Mouse (Mus musculus) heart, postnatal 36 days (tissue): ENCODE measurements around the gene Zdhhc12. TPM values are rescaled to one million over a fixed set of nuclear protein-coding genes. Genes with fewer than 3 reads are reported as not detected.
A peak's percentile ranks its signal among the peaks of the same experiment; 100 is the strongest.

Experiments used
- DNase-seq, 2 experiments: peaks; one replicate each; pipeline ENCODE4 v3.0.0; 2021 to 2022
- intact Hi-C: fragments of 180-260 bp; cut with DNase I; formaldehyde crosslinking; loops from one replicate; pipeline ENCODE4 v1.15.1; 2025
- total RNA-seq, 2 experiments: library from RNA; stranded (reverse); gene quantifications; 2 replicates each; pipeline ENCODE4 v1.2.3; 2021

Zdhhc12 gene
- total RNA-seq, 2 experiments from 2014 or later = 4.1 to 4.7 TPM

GRCm38 (mm10) chr2:30107646-30108045, 14.2 kb upstream of the Zdhhc12 start:
- DNase-seq = no peak
- intact Hi-C loops = loop anchor here (2.0 kb wide), 1 partner anchor 51 kb away; no protein-coding TSS in a partner anchor

DNA sequence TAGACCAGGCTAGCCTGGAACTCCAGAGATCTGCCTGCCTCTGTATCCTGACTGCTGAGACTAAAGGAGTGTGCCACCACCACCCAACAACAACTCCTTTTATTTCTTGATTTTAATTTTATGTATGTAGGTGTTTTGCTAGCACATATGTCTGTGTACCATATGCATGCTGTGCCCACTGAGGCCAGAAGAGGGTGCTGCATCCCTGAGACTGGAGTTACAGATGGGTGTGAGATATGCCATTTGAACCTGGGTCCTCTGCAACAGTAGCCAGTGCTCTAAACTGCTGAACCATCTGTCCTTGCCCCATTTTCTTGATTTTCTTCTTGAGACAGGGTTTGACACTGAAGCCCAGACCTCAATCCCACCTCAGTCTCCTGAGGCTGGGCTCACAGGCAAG, 12.9 kb upstream of the Zdhhc12 start:
- DNase-seq = peak; percentile 32 to 57
- intact Hi-C loops = loop anchor here (2.0 kb wide), 1 partner anchor 52 kb away; no protein-coding TSS in a partner anchor

GRCm38 (mm10) chr2:30100214-30100613, 6.8 kb upstream of the Zdhhc12 start:
- DNase-seq = no peak
- intact Hi-C loops = no loop called here

- intact Hi-C loops = loop anchor here (1.0 to 2.0 kb wide), 2 partner anchors 19 to 53 kb away; partner anchors contain the start of gene Pkn3
- DNase-seq = peak; percentile 57 to 69
Observed at GRCm38 (mm10) chr2:30095882-30096527, 2.6 kb upstream of the Zdhhc12 start.

GRCm38 (mm10) chr2:30094208-30094588, 750 bp upstream of the Zdhhc12 start:
- intact Hi-C loops = loop anchor here (2.0 kb wide), 1 partner anchor 51 kb away; no protein-coding TSS in a partner anchor
- DNase-seq = no peak

DNA sequence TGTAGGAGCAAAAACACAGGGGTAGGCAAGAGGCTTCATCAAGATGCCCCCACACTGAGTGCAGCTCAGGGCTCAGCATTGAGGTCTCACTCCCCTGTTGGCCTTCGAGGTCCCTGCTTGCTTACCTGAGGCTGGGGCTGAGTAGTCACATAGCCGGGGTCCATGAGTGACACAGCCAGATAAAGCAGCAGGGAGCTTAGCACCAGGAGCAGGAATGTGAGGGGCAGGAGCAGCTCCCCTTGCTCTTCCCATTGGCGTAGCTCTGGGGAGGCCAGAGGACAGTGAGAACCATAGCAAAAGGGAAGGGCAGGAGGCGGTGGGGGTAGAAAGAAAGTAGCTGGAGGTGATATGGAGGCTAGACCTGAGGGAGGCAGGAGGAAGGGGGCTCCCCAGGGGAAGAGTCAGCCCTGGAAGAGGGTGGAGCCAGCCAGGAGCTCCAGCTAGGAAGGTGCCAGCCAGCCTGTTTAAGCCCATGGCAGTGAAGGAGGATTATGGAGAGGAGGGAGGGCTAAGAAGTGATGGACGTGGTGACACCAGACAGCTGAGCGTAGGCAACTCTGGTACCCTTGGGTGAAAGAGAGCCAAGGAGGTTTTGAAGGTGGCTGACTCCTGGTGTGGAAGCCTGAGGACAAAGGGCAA, 1.0 kb downstream of the Zdhhc12 start:
- intact Hi-C loops = no loop called here
- DNase-seq = no peak

GRCm38 (mm10) chr2:30091521-30091920, 1.9 kb downstream of the Zdhhc12 start:
- intact Hi-C loops = no loop called here
- DNase-seq = no peak

GRCm38 (mm10) chr2:30087310-30087709, 6.1 kb downstream of the Zdhhc12 start:
- intact Hi-C loops = no loop called here
- no peak for DNase-seq

DNA sequence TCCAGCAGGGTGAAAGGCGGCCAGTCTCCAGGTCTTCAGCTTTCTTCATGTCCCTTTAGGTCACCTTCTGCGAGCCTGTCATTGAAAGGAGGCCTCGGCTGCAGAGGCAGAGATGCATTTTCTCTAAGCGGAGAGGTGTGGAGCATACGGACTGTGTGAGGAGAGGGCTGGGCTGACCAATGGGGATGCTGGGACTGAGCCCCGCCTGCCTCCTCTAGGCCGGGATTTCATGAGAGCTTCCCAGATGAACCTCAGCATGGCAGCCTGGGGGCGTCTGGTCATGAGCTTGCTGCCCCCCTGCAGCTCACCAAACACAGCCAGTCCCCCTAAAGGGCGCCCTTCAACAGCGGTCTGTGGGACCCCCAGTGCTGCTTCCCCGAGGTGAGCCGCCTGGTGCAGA, 8.8 kb downstream of the Zdhhc12 start:
- intact Hi-C loops = no loop called here

GRCm38 (mm10) chr2:30084113-30084512, 9.3 kb downstream of the Zdhhc12 start:
- intact Hi-C loops = no loop called here

More for the DNA sequence above, 8.8 kb downstream of the Zdhhc12 start:
- no peak for DNase-seq

DNA sequence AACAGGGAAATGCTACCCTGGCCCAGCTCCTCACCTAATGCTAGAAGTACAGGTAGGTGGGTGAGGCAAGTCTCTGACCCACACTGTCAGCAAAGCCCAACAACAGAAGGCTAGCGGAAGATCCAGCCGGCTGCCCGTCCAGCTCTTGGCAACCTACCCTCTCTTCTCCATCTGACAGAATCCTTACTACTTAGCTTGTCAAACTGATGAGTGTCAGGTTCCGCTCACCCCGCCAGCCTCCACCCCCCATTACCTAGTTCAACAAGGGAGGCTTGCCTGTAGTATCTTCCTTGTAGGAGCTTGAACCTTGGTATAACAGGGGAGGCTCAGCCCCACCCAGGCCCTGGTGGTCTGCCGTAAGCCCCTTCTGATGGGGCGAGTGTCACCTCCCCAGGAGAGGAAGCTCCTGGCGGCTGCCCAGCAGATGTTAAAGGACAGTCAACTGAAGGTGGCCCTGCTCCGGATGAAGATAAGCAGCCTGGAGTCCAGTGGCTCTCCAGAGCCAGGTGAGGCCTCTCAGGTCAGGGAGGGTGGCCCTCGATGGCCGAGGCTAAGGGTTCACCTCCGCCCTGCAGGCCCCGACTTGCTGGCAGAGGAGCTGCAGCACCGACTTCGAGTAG, 13.2 kb downstream of the Zdhhc12 start:
- intact Hi-C loops = no loop called here
- no peak for DNase-seq

More at GRCm38 (mm10) chr2:30084113-30084512, 9.3 kb downstream of the Zdhhc12 start:
- no peak for DNase-seq

DNA sequence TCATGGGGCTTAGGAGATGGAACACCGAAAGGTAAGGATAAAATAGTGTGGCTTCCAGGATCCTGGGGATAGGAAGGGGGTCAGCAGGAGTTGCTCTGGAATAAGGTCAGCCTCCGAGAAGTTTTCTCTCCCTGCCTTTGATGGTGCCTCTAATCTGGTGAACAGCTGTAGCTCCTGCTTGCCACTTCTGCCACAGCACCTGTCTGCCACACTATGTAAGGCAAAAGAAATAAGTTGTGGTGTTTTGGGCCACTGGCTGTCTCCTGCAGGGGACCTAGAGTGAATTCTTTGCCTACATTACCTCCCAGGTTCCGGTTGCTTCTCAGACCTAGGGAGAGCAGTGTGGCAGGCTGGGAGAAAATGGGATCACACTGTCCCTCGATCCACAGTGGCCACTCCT, 14.7 kb downstream of the Zdhhc12 start:
- no peak for DNase-seq
- intact Hi-C loops = loop anchor here (5.0 kb wide), 1 partner anchor 36 kb away; no protein-coding TSS in a partner anchor

DNA sequence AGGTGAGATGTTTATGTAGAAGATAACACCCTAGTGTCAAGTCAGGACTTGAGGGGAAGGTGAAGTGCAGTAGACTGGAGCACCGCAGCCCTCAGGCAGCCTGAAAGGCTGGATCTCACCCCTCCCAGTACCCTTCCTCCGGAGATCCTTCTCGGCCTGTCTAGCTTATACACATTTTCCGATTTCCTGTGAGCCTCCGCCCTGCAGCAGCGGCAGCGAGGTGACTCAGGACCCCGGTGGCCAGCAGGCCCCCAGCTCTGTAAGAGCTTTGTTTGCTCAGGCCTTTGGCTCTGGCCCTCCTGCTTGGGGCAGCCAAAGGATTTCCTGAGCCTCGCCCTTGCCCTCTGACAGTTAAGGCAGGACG, 15.1 kb downstream of the Zdhhc12 start:
- intact Hi-C loops = loop anchor here (5.0 kb wide), 1 partner anchor 36 kb away; no protein-coding TSS in a partner anchor
- peak; percentile 54 to 70 for DNase-seq

DNA sequence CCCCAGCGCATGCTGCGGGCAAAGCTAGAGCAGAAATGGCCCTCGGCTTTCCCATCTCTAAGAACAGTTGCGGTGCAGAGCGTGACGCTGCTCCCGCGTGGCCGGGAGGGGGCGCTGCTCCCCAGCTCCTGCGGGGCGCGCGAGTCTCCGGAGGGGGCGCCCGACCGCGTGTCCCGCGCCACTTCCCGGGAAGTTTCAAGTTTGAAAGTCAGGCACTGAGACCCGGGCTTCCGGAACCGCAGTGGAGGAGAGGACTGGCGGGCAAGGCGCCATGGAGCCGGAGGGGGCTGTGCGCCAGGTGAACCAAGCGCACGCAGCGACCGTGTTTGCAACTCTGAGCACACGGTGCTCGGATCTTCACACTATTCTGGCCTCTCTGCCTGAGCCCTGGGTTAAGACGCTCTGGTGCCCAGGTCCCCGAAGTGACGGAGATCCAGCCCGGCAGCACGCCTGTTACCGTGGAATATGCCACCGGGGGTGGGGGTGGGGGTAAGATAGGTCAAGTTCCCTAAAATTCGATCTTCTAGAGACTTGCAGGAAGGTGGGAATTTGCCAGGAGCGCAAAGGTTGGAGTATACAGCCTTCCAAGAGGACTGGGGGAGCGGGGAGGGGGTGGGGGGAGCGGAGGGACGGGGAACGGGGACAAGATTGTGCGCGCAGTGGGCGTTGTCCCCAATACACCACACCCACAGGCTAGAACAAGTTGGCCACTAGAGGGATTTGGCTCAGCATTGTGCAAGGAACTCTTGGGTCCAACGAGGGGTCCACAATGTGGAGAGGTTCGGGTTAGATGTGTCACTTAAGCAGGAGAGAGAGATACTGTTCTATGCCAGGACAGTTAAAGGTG, 15.7 kb downstream of the Zdhhc12 start, which contains the start of gene Pkn3:
Gene Pkn3, plus strand, starts transcription at position 183 of the 847 bp plus-strand sequence.
- intact Hi-C loops = loop anchor here (1.0 to 5.0 kb wide), 2 partner anchors 18 to 35 kb away; no protein-coding TSS in a partner anchor
- DNase-seq = peak; percentile 91

GRCm38 (mm10) chr2:30076959-30077358, 16.5 kb downstream of the Zdhhc12 start:
- no peak for DNase-seq
- intact Hi-C loops = loop anchor here (1.0 to 5.0 kb wide), 2 partner anchors 18 to 35 kb away; no protein-coding TSS in a partner anchor

GRCm38 (mm10) chr2:30076439-30076838, 17.0 kb downstream of the Zdhhc12 start:
- intact Hi-C loops = loop anchor here (5.0 kb wide), 1 partner anchor 34 kb away; no protein-coding TSS in a partner anchor
- no peak for DNase-seq

- intact Hi-C loops = loop anchor here (5.0 kb wide), 1 partner anchor 33 kb away; no protein-coding TSS in a partner anchor
- no peak for DNase-seq
Observed at GRCm38 (mm10) chr2:30075625-30076024, 17.8 kb downstream of the Zdhhc12 start.

GRCm38 (mm10) chr2:30073285-30073684, 20.2 kb downstream of the Zdhhc12 start:
- intact Hi-C loops = no loop called here

GRCm38 (mm10) chr2:30072875-30073274, 20.6 kb downstream of the Zdhhc12 start:
- intact Hi-C loops = no loop called here
- no peak for DNase-seq

More at GRCm38 (mm10) chr2:30073285-30073684, 20.2 kb downstream of the Zdhhc12 start:
- DNase-seq = no peak

DNA sequence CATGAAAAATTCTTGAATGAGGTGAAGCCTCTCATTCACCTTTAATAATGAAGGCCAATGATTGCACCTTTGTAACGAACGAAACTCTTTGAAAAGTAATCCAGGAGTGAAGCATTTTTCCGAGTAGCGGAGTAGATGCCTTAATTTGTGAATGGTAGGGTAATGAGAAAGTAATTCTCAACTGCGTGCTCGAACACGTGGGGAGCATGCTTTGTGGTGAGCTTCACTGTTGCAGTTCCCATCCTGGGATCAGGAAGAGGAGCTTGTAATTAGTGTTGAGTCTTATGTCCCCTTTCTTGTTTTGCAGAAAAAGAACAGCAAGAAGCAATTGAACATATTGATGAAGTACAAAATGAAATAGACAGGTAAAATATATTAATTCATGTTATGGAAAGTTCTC, 25.5 kb downstream of the Zdhhc12 start:
- no peak for DNase-seq
- intact Hi-C loops = no loop called here
